Mouse (Mus musculus): Measurements from ENCODE around the gene Serpina3m. TPM values are rescaled to one million over a fixed set of nuclear protein-coding genes. Genes with fewer than 3 reads are reported as not detected.
"Not testable (repeated sequence)": the region's sequence is repeated elsewhere in the genome, so short reads cannot be mapped to it uniquely, and the experiment has no call there.

The Serpina3m gene
- total RNA-seq, 4 experiments from 2014 or later, result 0.22 to 0.44 TPM; not detected in 2

DNA sequence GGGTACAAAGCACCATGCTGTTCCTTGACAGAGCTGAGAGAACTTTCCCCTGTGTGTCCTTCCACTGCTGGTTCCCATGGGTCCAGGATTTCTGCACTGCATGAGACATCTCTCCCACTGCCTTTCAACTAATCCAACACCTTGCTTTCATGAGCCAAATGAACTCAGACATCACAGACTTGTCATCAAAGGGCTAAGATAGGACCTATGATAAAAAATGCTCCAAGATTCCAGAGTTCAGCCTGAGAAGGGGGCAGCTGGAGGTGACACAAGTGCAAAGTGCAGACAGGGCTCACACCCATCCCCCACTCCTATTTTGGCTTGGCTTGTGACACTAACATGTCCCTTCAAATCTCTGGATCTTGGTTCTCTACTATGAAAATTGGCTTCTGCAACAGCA, 50.2 kb downstream of the Serpina3m start:
- DNase-seq (ENCODE audit: low spot score), result no peak

DNA sequence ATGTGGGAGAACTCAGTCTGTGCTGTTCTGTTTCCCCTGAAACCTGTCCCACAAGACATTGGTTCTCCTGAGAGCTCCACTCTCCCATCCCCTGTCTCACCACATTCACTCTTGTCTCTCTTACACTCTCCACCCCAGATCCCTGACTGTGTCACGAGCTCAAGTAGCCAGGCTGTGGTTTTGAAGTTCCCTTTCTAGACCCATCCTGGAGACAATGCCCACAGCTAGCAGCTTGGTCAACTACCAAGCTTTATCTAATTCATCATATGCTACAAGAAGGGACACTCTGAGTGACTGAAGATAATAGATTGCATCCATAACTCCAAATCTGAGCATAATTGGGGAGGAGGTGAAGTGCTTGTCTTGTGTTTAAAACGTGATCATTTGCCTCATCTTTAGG, 52.8 kb downstream of the Serpina3m start:
- DNase-seq (ENCODE audit: low spot score), result not testable (repeated sequence)

DNA sequence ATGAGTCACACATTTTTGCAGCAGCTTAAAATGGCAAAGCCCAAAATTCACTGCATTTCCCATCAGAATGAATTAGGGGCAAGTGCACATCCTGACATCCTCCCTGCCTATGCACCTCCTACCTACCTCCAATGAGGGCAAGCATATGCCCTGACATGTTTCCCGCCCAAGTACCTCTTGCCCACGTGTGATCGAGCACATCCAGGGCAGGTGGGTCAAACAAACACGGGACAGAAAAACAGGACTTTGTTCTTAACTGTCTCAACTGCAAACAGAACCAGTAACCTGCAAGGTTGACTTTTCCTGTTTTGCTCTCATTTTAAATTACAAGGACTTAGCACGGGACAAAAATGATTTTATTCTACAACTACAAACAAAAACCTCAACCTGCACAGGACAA, 65.7 kb downstream of the Serpina3m start:
- DNase-seq (ENCODE audit: low spot score), result no peak

GRCm38 (mm10) chr12:104406454-104406885, 68.2 kb downstream of the Serpina3m start, which contains the start of gene Serpina3n:
Serpina3n (plus strand) TSS chr12:104406729.
- peak; percentile 44 for DNase-seq (ENCODE audit: low spot score)

GRCm38 (mm10) chr12:104412507-104412906, 74.2 kb downstream of the Serpina3m start:
- DNase-seq (ENCODE audit: low spot score), result no peak

DNA sequence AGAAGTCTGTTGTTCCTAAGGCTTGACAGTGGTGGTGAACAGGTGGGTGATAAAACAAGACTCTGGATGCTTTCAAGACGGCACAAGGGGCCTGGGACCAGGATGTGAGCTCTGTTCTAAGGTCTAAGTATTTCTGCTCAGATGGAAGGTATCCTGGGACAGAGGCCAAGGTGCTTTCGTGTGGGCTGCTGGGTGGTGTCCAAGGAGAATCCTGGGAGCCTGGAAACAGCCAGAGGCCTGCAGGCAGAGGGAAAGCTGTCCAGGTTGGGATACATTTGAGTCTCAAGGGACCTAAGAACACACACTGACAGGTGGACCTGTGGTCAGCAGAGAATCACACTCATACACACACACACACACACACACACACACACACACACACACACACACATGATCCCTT, 76.3 kb downstream of the Serpina3m start:
- no peak for DNase-seq (ENCODE audit: low spot score)

- peak; percentile 45 for DNase-seq (ENCODE audit: low spot score)
These were observed 77.5 kb downstream of the Serpina3m start for GRCm38 (mm10) chr12:104415625-104416315.

DNA sequence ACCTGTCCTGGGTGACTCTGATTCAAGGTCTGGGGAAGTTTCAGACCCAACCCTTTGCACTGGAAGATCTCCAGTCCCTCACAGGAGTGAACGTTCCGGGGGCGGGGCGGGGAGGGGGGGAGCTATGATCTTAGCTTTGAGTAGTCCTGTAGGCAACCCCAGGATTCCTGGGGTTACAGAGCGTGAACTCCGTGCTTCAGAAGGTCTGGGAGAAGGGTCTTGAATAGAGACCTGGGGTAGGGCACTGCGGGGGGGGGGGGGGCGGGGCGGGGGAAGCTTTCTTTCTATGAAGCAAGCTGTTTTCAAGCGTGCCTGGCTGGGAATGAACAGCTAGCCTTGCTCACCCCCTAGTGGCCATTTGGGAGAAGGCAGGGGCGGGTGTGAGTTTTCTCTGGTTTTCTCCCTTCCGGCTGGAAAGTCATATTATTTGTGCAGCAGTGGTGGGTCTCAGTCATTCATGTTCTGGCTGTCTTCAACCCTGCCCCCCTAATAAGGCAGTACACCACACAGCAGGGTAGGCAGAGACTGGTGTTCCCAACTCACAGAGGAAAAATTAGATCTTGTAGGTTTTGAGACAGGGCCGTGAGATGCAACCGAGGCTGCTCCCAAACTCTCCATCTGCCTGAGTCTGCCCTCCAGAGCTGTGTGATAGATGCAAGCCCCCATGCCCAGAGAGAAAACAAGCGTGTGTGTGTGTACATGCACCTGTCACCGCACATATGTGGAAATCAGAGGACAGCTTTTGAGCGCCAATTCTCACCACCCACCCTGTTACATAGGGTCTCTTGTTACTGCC, 80.3 kb downstream of the Serpina3m start:
- peak; percentile 67 for DNase-seq (ENCODE audit: low spot score)

DNA sequence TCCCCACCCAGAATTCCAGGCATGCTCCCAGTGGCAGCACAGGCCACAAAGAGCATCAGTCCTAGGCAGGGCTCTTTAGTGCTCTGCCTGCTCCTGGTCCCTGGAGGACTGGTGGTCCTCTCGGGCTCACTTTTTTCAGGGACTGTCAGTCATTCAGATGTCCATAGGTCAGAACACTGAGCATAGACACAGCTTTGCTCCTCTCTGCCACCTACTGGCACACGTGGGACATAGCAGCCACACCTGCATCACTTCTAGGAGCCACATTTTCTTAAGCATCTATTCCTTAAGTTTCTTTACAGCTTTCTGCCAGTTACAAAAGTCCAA, 80.8 kb downstream of the Serpina3m start:
- no peak for DNase-seq (ENCODE audit: low spot score)

DNA sequence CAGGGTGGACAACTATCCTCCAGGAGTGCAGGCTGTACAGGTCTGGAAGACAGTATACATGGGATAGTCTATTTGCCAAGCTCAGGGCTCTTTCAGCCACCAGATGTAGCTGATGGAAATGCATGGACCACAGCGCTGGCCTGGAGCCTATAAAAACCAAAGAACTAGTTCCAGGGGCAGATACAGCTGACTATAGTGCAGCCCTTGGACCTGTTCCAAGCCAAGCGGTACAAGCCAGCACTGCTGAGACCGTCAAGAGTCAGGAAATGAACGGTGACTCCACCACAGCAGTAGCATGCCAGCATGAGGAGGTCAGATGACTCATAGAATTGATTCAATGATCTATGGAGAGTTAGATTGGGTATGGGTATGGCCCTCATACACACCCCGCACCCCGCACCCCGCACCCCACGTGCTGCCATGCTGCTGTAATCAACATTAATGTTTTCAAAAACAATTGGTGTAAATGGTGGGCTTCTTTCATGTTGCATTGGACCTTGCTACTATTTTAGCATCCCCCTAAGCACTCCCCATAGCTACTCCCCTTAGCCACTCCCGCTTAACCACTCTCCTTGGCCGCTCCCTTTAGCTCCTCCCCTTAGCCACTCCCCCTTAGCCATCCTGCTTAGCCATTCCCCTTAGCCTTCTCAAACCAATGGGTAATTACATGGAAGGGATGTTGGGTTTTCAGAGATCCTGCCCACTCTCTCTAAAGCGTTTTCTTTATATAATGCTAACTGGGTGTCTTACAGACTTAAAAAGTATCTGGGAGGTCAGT, 84.5 kb downstream of the Serpina3m start:
- DNase-seq (ENCODE audit: low spot score), result no peak

DNA sequence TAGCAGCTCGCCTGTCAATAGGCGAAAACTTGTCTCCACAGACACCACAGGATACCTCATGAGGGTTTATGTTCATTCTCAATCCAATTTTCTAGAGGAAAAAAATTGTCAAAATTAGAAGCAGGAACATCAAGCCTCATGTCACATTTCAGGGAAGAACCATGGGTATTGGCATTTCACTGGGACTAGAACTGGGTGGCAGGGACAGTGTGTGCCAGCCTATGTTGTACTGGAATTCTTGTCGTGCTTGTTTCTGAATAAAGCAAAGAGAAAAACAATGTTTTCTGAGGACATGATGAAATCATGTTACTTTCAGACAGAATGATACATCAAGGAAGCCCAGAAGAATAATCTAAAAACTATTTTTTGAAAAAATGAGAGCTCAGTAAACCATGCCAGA, 87.3 kb downstream of the Serpina3m start:
- DNase-seq (ENCODE audit: low spot score), result no peak

- DNase-seq (ENCODE audit: low spot score), result no peak
These were observed 88.6 kb downstream of the Serpina3m start for GRCm38 (mm10) chr12:104426915-104427314.

- no peak for DNase-seq (ENCODE audit: low spot score)
These were observed 93.1 kb downstream of the Serpina3m start for GRCm38 (mm10) chr12:104431359-104431758.

DNA sequence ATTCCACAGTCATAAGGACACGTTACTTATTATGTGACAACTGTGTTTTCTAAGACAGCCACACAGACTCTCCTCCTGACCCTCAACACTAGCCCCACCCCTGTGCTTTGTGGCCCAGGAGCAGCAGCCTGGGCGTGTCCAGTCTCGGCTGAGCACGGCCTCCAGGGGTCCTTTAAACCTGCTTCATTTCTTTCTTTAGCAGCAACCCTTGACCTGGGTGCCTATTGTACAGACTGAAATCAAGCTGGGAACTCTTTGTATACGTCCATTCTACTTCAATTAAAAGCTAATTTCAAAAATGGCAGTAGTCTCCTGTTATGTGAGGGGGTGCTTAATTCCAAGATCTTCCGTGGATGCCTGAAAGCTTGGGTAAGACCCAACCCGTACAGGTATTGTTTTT, 94.9 kb downstream of the Serpina3m start:
- no peak for DNase-seq (ENCODE audit: low spot score)

DNA sequence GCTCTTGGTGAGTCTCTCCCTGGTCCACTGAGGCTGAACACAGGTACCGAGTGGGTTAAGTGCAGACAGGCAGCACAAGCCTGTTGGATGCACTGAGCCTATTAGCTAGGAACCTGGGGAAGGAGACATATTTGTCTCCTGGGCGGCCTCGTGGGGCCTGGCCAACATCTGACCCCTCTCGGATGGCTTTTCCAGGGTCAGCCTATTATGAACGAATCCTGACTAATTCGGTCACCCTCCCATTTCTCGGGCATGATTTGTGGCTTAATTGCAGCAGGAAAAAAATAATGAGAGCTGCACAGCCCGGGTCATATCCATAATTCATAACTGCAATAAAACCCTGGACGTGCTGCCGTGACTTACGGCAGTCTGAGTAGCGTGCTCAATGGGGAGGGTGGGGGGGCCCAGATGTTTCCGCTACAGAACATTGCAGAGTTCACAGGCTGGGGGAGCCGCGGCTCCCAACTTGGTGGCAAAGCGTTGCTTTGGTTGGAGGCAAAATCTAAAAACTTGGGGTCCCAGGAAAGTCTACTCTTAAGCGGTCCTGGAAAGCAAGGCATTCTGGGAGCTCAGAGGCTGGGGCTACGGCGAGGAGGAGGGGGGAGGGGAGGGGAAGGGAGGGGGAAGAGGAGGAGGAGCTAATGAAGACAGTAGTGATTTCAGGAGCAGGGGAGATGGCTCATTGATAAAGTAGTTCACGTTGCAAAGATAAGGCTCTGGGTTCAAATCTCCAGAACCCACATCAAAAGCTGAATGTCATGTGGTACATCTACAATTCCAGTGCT, 95.9 kb downstream of the Serpina3m start:
- no peak for DNase-seq (ENCODE audit: low spot score)

DNA sequence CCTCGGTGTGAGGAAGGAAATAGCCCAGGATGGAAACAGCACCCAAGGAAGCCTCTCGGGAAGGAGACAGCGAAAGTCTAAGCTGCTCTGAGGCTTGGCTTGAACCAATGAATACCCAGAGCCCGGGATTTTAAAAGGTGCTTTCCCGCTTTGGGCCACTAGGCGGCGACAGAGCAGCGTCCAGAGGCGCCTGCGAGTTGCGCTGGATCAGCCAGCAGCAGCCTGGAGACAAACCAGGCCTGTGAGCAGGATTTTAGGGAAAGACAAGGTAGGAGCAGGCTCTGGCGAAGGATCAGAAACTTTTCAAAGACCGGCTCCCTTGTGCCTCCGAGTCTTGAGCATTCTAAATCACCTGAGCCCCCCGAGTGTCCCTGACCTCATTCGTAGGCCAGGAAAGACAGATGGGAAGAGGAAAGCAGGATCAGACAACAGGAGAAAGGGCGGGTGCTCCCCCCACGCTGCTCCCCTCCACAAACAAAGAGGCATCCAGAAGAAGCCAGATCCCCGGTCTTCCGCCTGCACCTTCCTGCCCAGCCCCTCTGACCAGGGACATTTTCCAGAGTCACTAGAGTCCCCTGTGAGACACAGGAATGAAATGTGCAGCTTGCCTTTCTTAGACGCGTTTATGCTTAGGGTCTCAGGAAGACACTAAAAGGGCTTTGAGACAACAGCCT, 101.9 kb downstream of the Serpina3m start:
- DNase-seq (ENCODE audit: low spot score), result peak; percentile 76

- DNase-seq (ENCODE audit: low spot score), result no peak
These were observed 105.4 kb downstream of the Serpina3m start for GRCm38 (mm10) chr12:104443716-104444115.
